Mouse (Mus musculus) embryonic stem cell, embryonic (primary cell): ENCODE measurements around the gene Arhgap17.

Experiments
- CTCF ChIA-PET, 4 experiments: fragments of 300-600 bp in 2 of 4; fragments of 350-600 bp in 2 of 4; sonication (Branson Sonifier 250); formaldehyde crosslinking; loops; one replicate each; lab custom pipeline; 2022; ENCODE audit warnings: inconsistent platforms in 2 of 4; lab: Charles Lee
- POLR2A ChIA-PET, 4 experiments: fragments of 300-600 bp in 2 of 4; fragments of 350-600 bp in 2 of 4; sonication (Branson Sonifier 250); formaldehyde crosslinking; loops; one replicate each; lab custom pipeline; 2022; ENCODE audit warnings: antibody characterized with exemption in 4 of 4, inconsistent platforms in 1 of 4; lab: Charles Lee

Arhgap17 gene

DNA sequence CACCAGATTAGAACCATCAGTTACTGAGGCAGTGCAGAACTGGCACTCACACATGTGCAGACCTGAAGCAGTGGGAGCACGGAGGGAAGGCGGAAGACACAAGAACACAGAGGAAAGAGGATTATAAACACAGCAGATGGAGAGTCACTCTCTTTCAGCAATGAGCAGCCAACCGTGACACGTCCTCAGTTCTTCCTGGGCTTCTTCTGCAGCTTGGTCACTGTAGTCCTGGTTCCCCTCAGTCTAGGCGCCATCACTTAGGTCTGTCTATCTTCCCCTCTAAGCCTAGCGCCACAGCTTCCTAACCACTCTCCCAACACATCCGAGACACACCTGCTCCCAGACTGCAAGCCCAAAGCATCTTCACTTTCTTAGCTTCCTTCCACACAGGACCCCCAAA is 10.6 kb downstream of the Arhgap17 start:
- ChIA-PET CTCF (no interaction called here), POLR2A (interaction anchor here (1.1 to 10.3 kb wide), 8 partner anchors 9 to 19 kb away, joined by 3 to 94 read pairs (median 5); partner anchors contain the start of genes Arhgap17 (in 2 of the 4) and Lcmt1 (in 2 of the 4))

DNA sequence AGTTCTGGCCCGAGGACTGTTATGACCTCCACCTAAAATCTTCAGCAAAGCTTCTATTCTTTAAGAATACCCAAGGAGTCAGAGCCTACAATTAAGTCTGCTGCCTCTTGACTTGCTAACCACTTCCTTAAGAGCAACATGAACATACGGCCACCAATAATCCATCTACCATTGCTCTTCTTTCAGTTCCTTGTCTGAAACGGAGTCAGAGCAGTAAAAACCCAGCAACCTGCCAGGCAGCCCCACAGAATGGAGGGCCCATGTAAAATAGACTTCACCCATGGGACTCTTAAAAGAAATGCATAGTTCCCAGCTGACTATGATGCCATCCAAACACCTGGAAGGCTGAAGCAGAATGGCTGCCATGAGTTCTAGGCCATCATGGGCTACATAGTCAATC is 13.6 kb downstream of the Arhgap17 start:
- CTCF ChIA-PET: no interaction called here
- POLR2A ChIA-PET: interaction anchor here in 3 of 4 experiments (0.8 to 16.8 kb wide), 13 partner anchors 10 to 155 kb away, joined by 3 to 252 read pairs (median 5); partner anchors contain the start of genes Arhgap17 (in 3 of the 3) and Lcmt1 (in 3 of the 3)

DNA sequence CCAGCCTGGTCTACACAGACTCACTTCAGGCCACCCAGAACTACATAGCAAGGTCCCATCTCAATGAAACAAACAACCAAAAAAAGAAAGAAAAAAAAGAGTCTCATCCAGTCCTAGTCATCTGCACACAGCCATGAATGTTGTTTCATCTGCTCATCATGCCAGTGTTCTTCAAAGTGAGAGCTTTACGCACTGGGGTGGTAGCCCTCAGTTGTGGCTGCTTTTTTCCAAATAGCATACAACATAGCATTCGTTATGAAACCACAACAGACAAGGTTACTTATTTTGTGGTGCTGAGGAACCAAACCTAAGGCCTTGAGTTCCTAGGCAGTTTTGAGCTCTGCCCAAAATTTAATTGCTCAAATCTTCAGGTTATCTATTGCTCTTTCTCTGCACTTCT is 14.9 kb downstream of the Arhgap17 start:
- POLR2A ChIA-PET: interaction anchor here in 3 of 4 experiments (0.9 to 16.8 kb wide), 11 partner anchors 9 to 24 kb away, joined by 3 to 252 read pairs (median 7); partner anchors contain the start of genes Arhgap17 (in 3 of the 3) and Lcmt1 (in 3 of the 3)
- CTCF ChIA-PET: interaction anchor here in 1 of 4 experiments (1.2 kb wide), 1 partner anchor 16 kb away, joined by 5 read pairs; no protein-coding TSS in a partner anchor

DNA sequence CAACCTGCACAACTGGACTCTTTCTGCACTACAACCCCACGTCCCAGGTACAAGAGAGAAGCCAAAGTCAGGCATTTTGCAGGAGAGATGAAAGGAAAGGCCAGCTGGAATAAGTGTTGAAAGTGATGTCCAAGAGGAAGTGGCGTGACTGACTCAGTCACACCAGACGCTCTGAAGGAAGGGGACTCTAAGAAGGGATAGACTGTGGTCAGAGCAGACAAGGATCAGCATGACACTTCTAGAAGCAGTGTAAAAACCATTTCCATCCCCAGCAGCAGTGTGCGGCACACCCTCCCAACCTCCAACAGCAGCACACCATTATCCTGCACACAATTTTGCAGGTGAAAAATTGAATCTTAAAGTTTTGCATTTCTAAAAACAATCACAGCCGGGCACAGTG is 15.3 kb downstream of the Arhgap17 start:
- ChIA-PET POLR2A (interaction anchor here in 3 of 4 experiments (0.9 to 16.8 kb wide), 10 partner anchors 8 to 24 kb away, joined by 3 to 252 read pairs (median 9); partner anchors contain the start of genes Arhgap17 (in 3 of the 3) and Lcmt1 (in 3 of the 3)), CTCF (interaction anchor here in 1 of 4 experiments (1.2 kb wide), 1 partner anchor 16 kb away, joined by 5 read pairs; no protein-coding TSS in a partner anchor)

DNA sequence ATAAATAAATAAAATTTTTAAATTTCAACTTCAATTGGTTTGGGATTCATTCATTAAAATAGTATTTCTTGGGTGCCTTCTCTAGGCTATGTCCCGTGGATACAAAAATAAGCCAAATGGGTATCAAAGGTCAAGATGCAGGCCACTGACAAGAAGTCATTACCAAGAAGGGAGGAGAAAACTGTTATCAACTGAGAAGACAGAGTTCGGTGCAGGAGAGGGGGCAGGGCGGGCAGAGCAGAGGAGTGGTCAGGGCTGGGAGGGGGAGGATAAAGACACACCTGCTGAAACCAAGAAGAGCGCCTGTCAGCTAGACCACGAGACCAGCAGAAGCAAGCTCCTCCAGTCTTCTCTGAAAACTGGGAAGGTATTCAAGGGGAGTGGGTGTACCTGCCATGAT is 15.8 kb downstream of the Arhgap17 start:
- CTCF ChIA-PET: interaction anchor here in 1 of 4 experiments (1.1 kb wide), 1 partner anchor 18 kb away, joined by 3 read pairs; no protein-coding TSS in a partner anchor
- POLR2A ChIA-PET: interaction anchor here in 2 of 4 experiments (0.9 to 16.8 kb wide), 6 partner anchors 8 to 22 kb away, joined by 3 to 252 read pairs (median 16); partner anchors contain the start of genes Arhgap17 (in 2 of the 2) and Lcmt1 (in 2 of the 2)

DNA sequence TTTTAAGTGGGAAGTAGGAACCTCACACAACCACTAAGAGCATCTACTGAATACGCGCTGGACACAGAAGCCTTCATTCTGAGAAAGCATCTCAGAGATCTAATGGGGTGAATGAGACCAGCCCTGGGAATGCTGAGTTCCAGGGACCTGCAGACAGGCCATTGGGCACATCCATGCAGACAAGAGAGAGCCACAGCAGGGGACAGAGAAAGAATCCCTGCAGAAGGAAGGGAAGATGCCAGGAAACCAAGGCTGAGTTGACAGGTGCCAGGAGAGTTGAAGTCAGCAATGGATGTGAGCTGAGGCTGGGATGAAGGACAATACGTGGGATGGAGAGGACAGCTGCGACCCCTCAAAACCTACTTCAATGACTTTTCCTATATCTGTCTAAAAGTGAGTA is 16.6 kb downstream of the Arhgap17 start:
- POLR2A ChIA-PET: interaction anchor here in 3 of 4 experiments (0.5 to 16.8 kb wide), 7 partner anchors 8 to 447 kb away, joined by 3 to 252 read pairs (median 5); partner anchors contain the start of genes Arhgap17 (in 2 of the 3) and Lcmt1 (in 2 of the 3)
- CTCF ChIA-PET: interaction anchor here in 1 of 4 experiments (1.1 kb wide), 1 partner anchor 19 kb away, joined by 3 read pairs; no protein-coding TSS in a partner anchor

DNA sequence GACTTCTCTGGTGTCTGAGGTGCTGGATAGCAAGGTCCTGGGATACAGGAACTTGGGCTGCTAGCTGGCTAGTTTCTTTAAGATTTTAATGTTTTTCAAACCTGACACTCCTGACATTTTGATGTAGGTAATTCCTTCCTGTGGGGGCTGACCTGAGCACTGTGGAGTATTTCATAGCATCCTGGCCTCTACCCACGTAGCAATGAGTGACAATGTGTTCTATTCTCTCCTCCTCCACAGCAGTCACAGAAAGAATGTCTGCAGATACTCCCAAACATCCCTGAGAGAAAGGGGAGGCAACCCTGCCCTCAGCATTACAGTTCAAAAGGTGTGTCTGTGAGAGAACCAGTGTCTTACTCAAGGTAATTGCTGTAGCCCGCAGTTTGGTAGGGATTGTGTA is 19.5 kb downstream of the Arhgap17 start:
- ChIA-PET POLR2A (interaction anchor here (0.8 to 16.8 kb wide), 12 partner anchors 8 to 23 kb away, joined by 3 to 252 read pairs (median 4); partner anchors contain the start of genes Arhgap17 (in 3 of the 4) and Lcmt1 (in 3 of the 4)), CTCF (no interaction called here)

DNA sequence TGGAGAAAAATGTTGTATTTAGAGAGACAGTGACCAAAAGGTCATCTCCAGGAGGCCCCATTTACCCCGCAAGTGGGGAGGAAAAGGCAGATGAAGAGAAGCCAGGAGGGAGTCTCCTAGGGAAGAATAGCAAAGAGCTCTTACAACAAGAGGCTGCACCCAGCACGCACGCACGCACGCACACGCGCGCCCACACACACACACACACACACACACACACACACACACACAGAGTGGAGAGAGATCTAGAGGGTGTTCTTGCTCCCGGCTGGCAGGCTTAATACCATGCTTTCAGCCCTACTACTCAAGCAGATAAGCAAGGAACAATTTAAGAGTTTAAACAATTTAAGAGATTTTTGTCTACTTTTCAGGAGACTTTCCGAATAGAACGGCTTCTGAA is 19.9 kb downstream of the Arhgap17 start:
- POLR2A ChIA-PET: interaction anchor here (0.6 to 16.8 kb wide), 19 partner anchors 9 to 91 kb away, joined by 3 to 252 read pairs (median 5); partner anchors contain the start of genes Arhgap17 (in 3 of the 4) and Lcmt1 (in 3 of the 4)
- CTCF ChIA-PET: interaction anchor here in 1 of 4 experiments (0.6 kb wide), 1 partner anchor 1034 kb away, joined by 3 read pairs; no protein-coding TSS in a partner anchor

DNA sequence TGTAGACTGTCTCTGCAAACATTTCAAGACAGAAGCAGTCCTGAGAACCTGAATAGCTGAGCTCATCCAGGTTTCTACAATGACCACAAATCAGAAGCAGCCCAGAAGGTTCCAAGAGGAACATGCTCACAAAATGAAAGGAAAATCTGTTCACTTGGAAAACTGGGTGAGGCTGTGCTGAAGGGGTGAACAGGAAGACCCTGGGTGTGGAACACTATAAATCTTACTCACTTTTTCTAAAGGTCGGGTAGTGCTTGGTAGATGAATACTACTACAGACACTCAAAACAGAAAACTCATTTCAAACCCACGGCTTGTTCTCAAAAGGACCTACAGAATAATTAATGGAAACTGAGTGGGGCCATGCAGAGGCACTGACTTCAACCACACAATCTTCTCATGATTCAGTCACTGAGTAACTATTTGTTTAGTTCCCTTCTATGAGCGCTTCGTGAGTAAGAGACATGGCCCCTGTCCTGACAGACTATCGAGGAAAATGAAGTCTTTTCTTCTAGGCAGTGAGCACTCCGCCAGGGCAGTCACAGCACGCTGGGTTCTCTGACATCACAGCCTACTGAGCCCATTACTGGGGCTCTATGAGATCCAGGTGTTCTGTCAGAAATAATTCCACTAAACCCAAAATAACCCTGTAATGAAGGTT is 23.0 kb downstream of the Arhgap17 start:
- CTCF ChIA-PET: interaction anchor here in 1 of 4 experiments (0.5 kb wide), 1 partner anchor 159 kb away, joined by 3 read pairs; no protein-coding TSS in a partner anchor
- POLR2A ChIA-PET: interaction anchor here in 3 of 4 experiments (0.6 to 16.8 kb wide), 27 partner anchors 8 to 224 kb away, joined by 3 to 252 read pairs (median 10); partner anchors contain the start of genes Arhgap17 (in 3 of the 3) and Lcmt1 (in 3 of the 3)

DNA sequence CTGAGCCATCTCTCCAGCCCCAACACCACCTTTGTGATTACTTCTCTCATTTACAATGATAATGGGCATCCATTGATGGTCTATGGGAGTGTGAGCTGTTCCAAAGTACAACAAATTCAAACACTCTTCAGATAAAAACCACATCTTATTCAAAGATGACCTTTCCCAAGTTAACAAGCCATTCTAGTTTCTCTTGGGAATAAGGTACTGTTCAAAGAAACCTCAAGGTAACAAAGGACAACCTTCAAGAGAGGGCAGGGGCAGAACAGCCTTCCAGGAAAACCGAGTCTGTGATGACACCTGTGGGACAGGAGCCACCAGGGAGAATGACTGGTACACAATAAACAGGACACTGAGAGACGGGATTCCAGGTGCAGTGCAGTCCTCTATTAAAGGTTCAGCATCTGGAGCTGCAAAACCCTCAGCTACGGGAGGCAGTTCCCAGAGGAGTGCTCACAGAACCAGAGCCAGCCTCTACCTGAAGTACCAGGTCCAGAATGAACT is 24.6 kb downstream of the Arhgap17 start:
- POLR2A ChIA-PET: interaction anchor here (0.6 to 16.8 kb wide), 49 partner anchors 8 to 241 kb away, joined by 3 to 252 read pairs (median 5); partner anchors contain the start of genes Arhgap17 (in 4 of the 4) and Lcmt1 (in 3 of the 4)
- CTCF ChIA-PET: interaction anchor here in 3 of 4 experiments (0.6 to 1.3 kb wide), 5 partner anchors 9 to 280 kb away, joined by 3 to 5 read pairs (median 4); partner anchors contain the start of genes Arhgap17 (in 1 of the 3) and Lcmt1 (in 1 of the 3)

DNA sequence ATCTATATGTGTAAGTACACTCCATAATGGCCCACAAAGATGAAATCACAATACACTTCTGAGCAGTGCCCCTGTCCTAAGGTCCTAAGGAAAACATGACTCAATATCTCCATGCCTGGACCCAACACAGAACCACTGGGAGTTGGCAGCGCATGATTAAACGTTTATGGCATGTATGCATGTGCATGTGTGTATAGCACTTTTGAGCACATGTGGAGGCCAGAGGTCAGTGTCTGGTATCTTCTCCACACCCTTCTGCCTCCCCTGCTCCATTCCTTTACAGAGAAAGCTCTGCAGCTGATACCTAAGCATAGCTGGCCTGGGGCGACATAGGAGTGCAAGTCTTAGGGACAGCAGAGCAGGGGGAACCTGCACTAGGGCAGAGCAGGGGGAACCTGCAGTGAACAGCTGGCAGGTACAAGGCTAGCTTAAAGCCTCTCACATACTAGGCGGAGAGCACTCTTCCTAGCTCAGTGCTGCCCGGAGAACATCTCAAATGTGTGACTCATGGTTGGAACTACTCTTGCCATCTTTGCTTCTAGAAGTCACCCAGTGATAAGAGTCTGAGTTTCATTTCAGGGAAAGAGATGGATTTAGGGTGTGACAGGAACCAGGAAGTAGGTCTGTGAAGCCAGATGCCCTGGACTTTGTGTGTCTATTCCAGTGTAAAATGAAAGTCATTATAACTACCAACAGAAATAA is 25.5 kb downstream of the Arhgap17 start:
- ChIA-PET POLR2A (interaction anchor here (0.8 to 16.8 kb wide), 27 partner anchors 7 to 143 kb away, joined by 3 to 252 read pairs (median 7); partner anchors contain the start of genes Arhgap17 (in 3 of the 4) and Lcmt1 (in 3 of the 4)), CTCF (interaction anchor here in 1 of 4 experiments (1.1 kb wide), 1 partner anchor 26 kb away, joined by 3 read pairs; the partner anchor contains the start of genes Arhgap17 and Lcmt1)

DNA sequence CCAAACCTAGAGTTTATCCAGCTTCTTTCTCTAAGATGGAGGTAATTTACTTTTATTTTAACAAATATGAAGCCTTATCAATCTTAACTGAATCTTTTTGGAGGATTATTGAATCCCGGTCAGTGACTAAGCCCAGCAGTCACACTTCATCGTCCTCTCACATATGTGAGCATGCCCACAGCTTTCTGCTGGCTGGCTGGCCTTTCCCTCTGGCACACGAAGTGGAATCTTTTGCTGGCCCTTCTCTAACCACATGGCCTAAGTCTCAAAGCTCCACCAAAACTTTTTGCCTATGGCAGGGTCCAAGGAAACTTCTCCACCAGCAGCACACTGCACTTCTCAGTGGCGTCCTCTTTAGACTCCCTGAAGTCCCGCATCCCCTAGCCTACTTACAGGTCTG is 27.8 kb downstream of the Arhgap17 start:
- CTCF ChIA-PET: no interaction called here
- POLR2A ChIA-PET: interaction anchor here (0.6 to 16.8 kb wide), 14 partner anchors 9 to 1184 kb away, joined by 3 to 252 read pairs (median 4); partner anchors contain the start of genes Arhgap17 (in 3 of the 4) and Lcmt1 (in 3 of the 4)

DNA sequence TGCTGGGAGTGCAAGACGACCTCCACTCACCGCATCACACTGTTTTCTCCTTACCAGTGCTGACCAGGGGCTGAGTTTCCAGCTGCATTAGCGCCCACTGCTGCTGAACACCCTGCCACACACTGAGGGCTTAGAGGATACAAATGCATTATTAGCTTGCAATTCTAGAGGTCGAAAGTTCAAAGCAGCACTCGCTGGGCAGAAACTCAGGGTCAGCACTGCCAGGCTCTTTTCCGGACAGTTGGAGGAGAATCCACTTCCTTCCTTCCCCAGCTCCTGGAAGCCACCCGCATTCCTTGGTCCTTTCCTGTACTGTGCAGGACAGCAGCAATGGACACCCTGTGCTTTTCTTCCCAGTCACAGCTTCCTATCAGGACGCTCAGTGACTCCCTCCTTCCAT is 31.4 kb downstream of the Arhgap17 start:
- CTCF ChIA-PET: interaction anchor here in 2 of 4 experiments (1.0 kb wide), 2 partner anchors 9 to 32 kb away, joined by 3 read pairs; no protein-coding TSS in a partner anchor
- POLR2A ChIA-PET: interaction anchor here (0.6 to 9.9 kb wide), 18 partner anchors 7 to 60 kb away, joined by 3 to 154 read pairs (median 4); partner anchors contain the start of genes Arhgap17 (in 3 of the 4) and Lcmt1 (in 2 of the 4)

DNA sequence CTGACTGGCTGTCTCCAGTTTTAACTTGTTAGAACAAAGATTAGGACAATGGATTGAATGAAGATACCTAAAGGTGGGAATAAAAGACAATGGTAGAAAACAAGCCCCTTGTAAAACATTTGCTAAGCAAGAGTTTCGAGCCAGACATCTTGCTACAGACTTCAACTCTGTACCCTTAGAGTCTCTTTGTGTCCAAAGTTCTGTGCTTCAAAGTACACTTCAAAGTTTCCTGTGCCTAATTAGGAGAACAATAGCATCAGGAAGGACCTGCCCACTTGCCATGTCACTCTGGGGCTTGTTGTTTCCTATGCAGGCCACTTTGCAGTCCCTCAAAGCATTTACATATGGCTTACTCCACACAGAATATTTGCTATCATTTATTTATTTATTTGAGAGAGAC is 33.4 kb downstream of the Arhgap17 start:
- ChIA-PET POLR2A (interaction anchor here (0.7 to 9.9 kb wide), 25 partner anchors 8 to 306 kb away, joined by 3 to 154 read pairs (median 7); partner anchors contain the start of genes Arhgap17 (in 3 of the 4), Lcmt1 (in 3 of the 4) and Slc5a11 (in 1 of the 4)), CTCF (interaction anchor here in 1 of 4 experiments (1.3 kb wide), 1 partner anchor 9 kb away, joined by 3 read pairs; no protein-coding TSS in a partner anchor)

DNA sequence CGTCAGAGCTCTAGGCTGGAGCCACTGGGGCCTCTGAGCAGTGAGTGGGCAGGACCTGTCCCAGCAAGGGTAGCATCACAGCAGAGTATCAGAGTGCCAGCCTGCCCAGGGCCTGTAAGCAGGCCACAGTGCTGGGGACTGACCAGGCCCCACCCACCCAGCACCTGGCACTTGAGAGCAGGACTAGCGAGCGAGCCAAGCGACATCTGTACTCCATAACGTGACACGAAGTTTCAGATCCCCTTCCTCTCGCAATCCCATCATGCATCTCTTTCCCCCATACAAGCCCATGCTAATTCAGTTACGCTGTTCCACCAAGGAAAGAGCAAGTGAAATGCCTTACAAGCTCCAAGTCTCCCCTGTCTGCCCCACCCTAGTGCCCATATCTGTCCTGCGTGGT is 39.2 kb downstream of the Arhgap17 start:
- POLR2A ChIA-PET: interaction anchor here (0.7 to 9.9 kb wide), 36 partner anchors 8 to 130 kb away, joined by 3 to 154 read pairs (median 4); partner anchors contain the start of genes Arhgap17 (in 3 of the 4), Lcmt1 (in 3 of the 4) and Slc5a11 (in 1 of the 4)
- CTCF ChIA-PET: interaction anchor here in 2 of 4 experiments (0.8 to 1.2 kb wide), 2 partner anchors 41 to 76 kb away, joined by 3 to 5 read pairs; no protein-coding TSS in a partner anchor

DNA sequence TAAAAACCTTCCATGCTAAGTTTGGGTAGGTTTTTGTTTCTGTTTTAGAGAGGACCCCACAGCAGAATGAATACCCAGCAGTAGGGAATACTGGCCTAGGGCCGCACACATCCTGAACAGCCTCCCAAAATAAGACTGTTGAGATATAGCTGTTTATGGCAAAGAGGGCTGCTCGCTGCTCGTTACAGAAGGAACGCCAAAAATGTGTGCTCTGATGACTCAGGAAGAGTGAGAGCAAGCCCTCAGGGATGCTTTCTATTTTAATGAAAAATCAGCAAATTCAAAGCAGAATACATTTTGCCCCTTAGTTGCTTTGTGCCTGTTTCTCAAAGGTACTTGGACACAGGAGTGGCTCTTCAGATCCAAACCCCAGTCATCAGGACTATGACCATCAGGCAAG is 41.8 kb downstream of the Arhgap17 start:
- ChIA-PET POLR2A (interaction anchor here in 3 of 4 experiments (1.0 to 6.2 kb wide), 9 partner anchors 9 to 129 kb away, joined by 3 to 46 read pairs (median 5); partner anchors contain the start of genes Arhgap17 (in 1 of the 3) and Lcmt1 (in 1 of the 3)), CTCF (interaction anchor here in 1 of 4 experiments (0.5 kb wide), 1 partner anchor 310 kb away, joined by 3 read pairs; no protein-coding TSS in a partner anchor)
